Mouse (Mus musculus): Measurements from ENCODE around the gene Esrrg.

Esrrg gene

GRCm38 (mm10) chr1:188077561-188078195 is 469.1 kb downstream of the Esrrg start:
- DNase-seq (ENCODE audit: low read depth, low spot score), result no peak

- no peak for DNase-seq (ENCODE audit: low read depth, low spot score)
Observed at GRCm38 (mm10) chr1:188080261-188080875, 471.8 kb downstream of the Esrrg start.

GRCm38 (mm10) chr1:188082665-188083640 is 474.4 kb downstream of the Esrrg start:
- DNase-seq (ENCODE audit: low read depth, low spot score), result peak; percentile 25

GRCm38 (mm10) chr1:188085116-188085879 is 476.7 kb downstream of the Esrrg start:
- DNase-seq (ENCODE audit: low read depth, low spot score), result no peak

- no peak for DNase-seq (ENCODE audit: low read depth, low spot score)
Observed at GRCm38 (mm10) chr1:188093724-188094123, 485.1 kb downstream of the Esrrg start.

GRCm38 (mm10) chr1:188101832-188102231 is 493.2 kb downstream of the Esrrg start:
- DNase-seq (ENCODE audit: low read depth, low spot score), result no peak

- DNase-seq (ENCODE audit: low read depth, low spot score), result no peak
Observed at GRCm38 (mm10) chr1:188103179-188103578, 494.6 kb downstream of the Esrrg start.

- no peak for DNase-seq (ENCODE audit: low read depth, low spot score)
Observed at GRCm38 (mm10) chr1:188105516-188105915, 496.9 kb downstream of the Esrrg start.

- DNase-seq (ENCODE audit: low read depth, low spot score), result peak; percentile 3
Observed at GRCm38 (mm10) chr1:188107946-188108345, 499.4 kb downstream of the Esrrg start.

- DNase-seq (ENCODE audit: low read depth, low spot score), result no peak
Observed at GRCm38 (mm10) chr1:188111552-188111951, 503.0 kb downstream of the Esrrg start.

GRCm38 (mm10) chr1:188113240-188113639 is 504.6 kb downstream of the Esrrg start:
- DNase-seq (ENCODE audit: low read depth, low spot score), result no peak

- DNase-seq (ENCODE audit: low read depth, low spot score), result no peak
Observed at GRCm38 (mm10) chr1:188118125-188118524, 509.5 kb downstream of the Esrrg start.

GRCm38 (mm10) chr1:188119806-188120205 is 511.2 kb downstream of the Esrrg start:
- DNase-seq (ENCODE audit: low read depth, low spot score), result no peak

- DNase-seq (ENCODE audit: low read depth, low spot score), result no peak
Observed at GRCm38 (mm10) chr1:188125521-188126021, 517.0 kb downstream of the Esrrg start.

- no peak for DNase-seq (ENCODE audit: low read depth, low spot score)
Observed at GRCm38 (mm10) chr1:188136126-188136525, 527.5 kb downstream of the Esrrg start.

GRCm38 (mm10) chr1:188139473-188139872 is 530.9 kb downstream of the Esrrg start:
- no peak for DNase-seq (ENCODE audit: low read depth, low spot score)

- DNase-seq (ENCODE audit: low read depth, low spot score), result no peak
Observed at GRCm38 (mm10) chr1:188140221-188140620, 531.6 kb downstream of the Esrrg start.

- no peak for DNase-seq (ENCODE audit: low read depth, low spot score)
Observed at GRCm38 (mm10) chr1:188147381-188148156, 539.0 kb downstream of the Esrrg start.

- DNase-seq (ENCODE audit: low read depth, low spot score), result no peak
Observed at GRCm38 (mm10) chr1:188151066-188151465, 542.5 kb downstream of the Esrrg start.

- no peak for DNase-seq (ENCODE audit: low read depth, low spot score)
Observed at GRCm38 (mm10) chr1:188152011-188152410, 543.4 kb downstream of the Esrrg start.
